Mouse (Mus musculus) cerebellum, adult 9-11 months (tissue): ENCODE data around the gene 4933405L10Rik.

ENCODE experiments used
- DNase-seq: peaks from one replicate; pipeline ENCODE4 v3.0.0; 2022

The 4933405L10Rik gene

GRCm38 (mm10) chr8:105757796-105758276 lies 50.4 kb downstream of the 4933405L10Rik start:
- no peak for DNase-seq

- peak; percentile 96 for DNase-seq
These were observed 51.0 kb downstream of the 4933405L10Rik start, which contains the start of gene Gfod2 for GRCm38 (mm10) chr8:105758277-105759108. TSS of gene Gfod2 (minus strand) at chr8:105758664.
